Mouse (Mus musculus) ovary, adult 2 months (tissue): ENCODE measurements around the gene Hoxa10. TPM values are rescaled to one million over a fixed set of nuclear protein-coding genes. Genes with fewer than 3 reads are reported as not detected.

Source experiments
- polyA plus RNA-seq: library from polyadenylated mRNA; depleted of rRNA; stranded (reverse); fragments of >200 nt; gene quantifications from 2 replicates; pipeline ENCODE4 v1.2.3, GENCODE M21; 2012; rRNA removed

Hoxa10 gene
- polyA plus RNA-seq: 14.6 and 23.1 TPM in 2 replicates

GRCm38 (mm10) chr6:52240389-52241000, at the start of gene Hoxa10:
TSS of gene Hoxa10 (minus strand) at chr6:52240854.

GRCm38 (mm10) chr6:52260654-52261575, 20.3 kb upstream of the Hoxa10 start, which contains the start of gene Hoxa13:
TSS of gene Hoxa13 (minus strand) at chr6:52260880.

GRCm38 (mm10) chr6:52245757-52246142, 5.1 kb upstream of the Hoxa10 start, which contains the start of gene Hoxa11:
TSS of gene Hoxa11 (minus strand) at chr6:52245810.

GRCm38 (mm10) chr6:52230516-52231165, 10.0 kb downstream of the Hoxa10 start, which contains the start of gene Hoxa9:
TSS of gene Hoxa9 (minus strand) at chr6:52231089.

GRCm38 (mm10) chr6:52221337-52221992, 19.2 kb downstream of the Hoxa10 start, which contains the start of gene Hoxa7:
TSS of gene Hoxa7 (minus strand) at chr6:52221854.

GRCm38 (mm10) chr6:52213119-52213986, 27.3 kb downstream of the Hoxa10 start, which contains the start of the genes Hoxa3 and Gm28308:
TSS of gene Hoxa3 (minus strand) at chr6:52213336.
TSS of gene Gm28308 (minus strand) at chr6:52213339.

GRCm38 (mm10) chr6:52208072-52208867, 32.4 kb downstream of the Hoxa10 start, which contains the start of gene Hoxa6:
TSS of gene Hoxa6 (minus strand) at chr6:52208722.

GRCm38 (mm10) chr6:52204050-52204752, 36.5 kb downstream of the Hoxa10 start, which contains the start of gene Hoxa5:
TSS of gene Hoxa5 (minus strand) at chr6:52204587.

GRCm38 (mm10) chr6:52190906-52191810, 49.5 kb downstream of the Hoxa10 start, which contains the start of gene Hoxa4:
TSS of gene Hoxa4 (minus strand) at chr6:52191753.

Other genes starting within 250 kb of the Hoxa10 start
- 2.7 and 4.4 TPM in 2 replicates for gene Skap2, start 228.3 kb downstream of the Hoxa10 start, polyA plus RNA-seq
- gene Hoxa1, start 82.5 kb downstream of the Hoxa10 start, polyA plus RNA-seq: 0.35 and 0.45 TPM in 2 replicates
- 1.7 and 1.8 TPM in 2 replicates for gene Hoxa2, start 76.0 kb downstream of the Hoxa10 start, polyA plus RNA-seq
- 0.05 TPM in 1 of 2 replicates, not detected in the other for gene 5730596B20Rik, start 63.4 kb downstream of the Hoxa10 start, polyA plus RNA-seq
- gene Hoxa4, start 49.1 kb downstream of the Hoxa10 start, polyA plus RNA-seq: 1.6 and 2.2 TPM in 2 replicates
- 17.8 and 22.4 TPM in 2 replicates for gene Hoxa5, start 36.3 kb downstream of the Hoxa10 start, polyA plus RNA-seq
- 7.2 and 7.6 TPM in 2 replicates for gene Hoxa6, start 32.1 kb downstream of the Hoxa10 start, polyA plus RNA-seq
- gene Hoxa3, start 27.5 kb downstream of the Hoxa10 start, polyA plus RNA-seq: 9.8 and 12.6 TPM in 2 replicates
- gene Gm28308, start 27.5 kb downstream of the Hoxa10 start, polyA plus RNA-seq: 7.2 and 8.5 TPM in 2 replicates
- gene Hoxa7, start 19.0 kb downstream of the Hoxa10 start, polyA plus RNA-seq: 8.0 and 10.8 TPM in 2 replicates
- 43.7 and 45.9 TPM in 2 replicates for gene Hoxa9, start 9.8 kb downstream of the Hoxa10 start, polyA plus RNA-seq
- gene Hoxa11, start 5.0 kb upstream of the Hoxa10 start, polyA plus RNA-seq: 5.8 and 5.9 TPM in 2 replicates
- not detected in 2 replicates for gene Hoxa13, start 20.0 kb upstream of the Hoxa10 start, polyA plus RNA-seq
- gene Evx1, start 72.6 kb upstream of the Hoxa10 start, polyA plus RNA-seq: 2.6 and 3.1 TPM in 2 replicates